Mouse (Mus musculus) heart, adult 2 months (tissue): ENCODE measurements at regions not wholly inside any gene's neighbourhood (a gene's known extent, or its start where the extent isn't known, plus 50 kb on each side); places are given as distances from the start of the nearest gene placed in this dataset.
A peak's percentile ranks its signal among the peaks of the same experiment; 100 is the strongest.

Experiments
- DNase-seq, 2 experiments: peaks; one replicate each; pipeline ENCODE4 v3.0.0; 2021
- H3K27ac ChIP-seq: fragments of 200-600 bp; 2 replicates; pipeline ENCODE4 v1.8.1; 2022
- H3K27me3 ChIP-seq: fragments of 200-500 bp; 2 replicates; pipeline ENCODE4 v1.6.1; 2012; ENCODE audit warnings: mild to moderate bottlenecking, low read length, inconsistent platforms, mixed read lengths; ENCODE audit not compliant: control insufficient read depth, insufficient read depth
- H3K36me3 ChIP-seq: fragments of 200-500 bp; 2 replicates; pipeline ENCODE4 v1.6.1; 2012; ENCODE audit warnings: low read length, inconsistent platforms; ENCODE audit not compliant: control insufficient read depth, insufficient read depth
- H3K4me1 ChIP-seq: fragments of 200-500 bp; 2 replicates; pipeline ENCODE4 v1.6.1; 2011; ENCODE audit warnings: low read length; ENCODE audit not compliant: control insufficient read depth, insufficient read depth
- H3K4me3 ChIP-seq: fragments of 200-600 bp; 2 replicates; pipeline ENCODE4 v1.8.1; 2022
- H3K79me2 ChIP-seq: fragments of 200-500 bp; replicated peaks from 2 replicates; pipeline ENCODE4 v1.6.1; 2012; ENCODE audit warnings: mild to moderate bottlenecking, inconsistent platforms, low read length, moderate library complexity, mixed read lengths; ENCODE audit not compliant: control insufficient read depth, insufficient read depth
- H3K9ac ChIP-seq: fragments of 200-500 bp; 2 replicates; pipeline ENCODE4 v1.6.1; 2012; ENCODE audit warnings: low read depth, mild to moderate bottlenecking, control low read depth, inconsistent platforms, low read length, mixed read lengths
- CTCF ChIP-seq: fragments of 200-600 bp; IDR thresholded peaks from 2 replicates; pipeline ENCODE4 v1.8.1; 2022; ENCODE audit warnings: antibody characterized with exemption, mild to moderate bottlenecking, moderate library complexity
- EP300 ChIP-seq: fragments of 200-500 bp; IDR thresholded peaks from 2 replicates; pipeline ENCODE4 v1.6.1; 2011; ENCODE audit warnings: low read depth, low read length, control low read depth; ENCODE audit not compliant: insufficient read depth
- POLR2A ChIP-seq: fragments of 200-500 bp; IDR thresholded peaks from 2 replicates; pipeline ENCODE4 v1.6.1; 2011; ENCODE audit warnings: mild to moderate bottlenecking, low read depth, low read length, control low read depth; ENCODE audit not compliant: insufficient read depth
- WGBS: fragments of 180-500 bp; shearing (Covaris S2); methylation state at CpG from one replicate; pipeline ENCODE4 v1.1.7; 2018; 5-methylcytosine and 5-hydroxymethylcytosine counted together
- intact Hi-C: fragments of 180-260 bp; cut with DNase I; formaldehyde crosslinking; loops from one replicate; pipeline ENCODE4 v1.15.1; 2025

- H3K9ac ChIP-seq: no peak overlapping the region
- no peaks in the 10 kb centered on the region for H3K79me2 ChIP-seq
- WGBS: 69% methylated on average over 7 of the region's 7 CpGs
- TF ChIP-seq CTCF (no peak), EP300 (no peak), POLR2A (no peak)
- H3K27ac ChIP-seq: no peak overlapping the region
- intact Hi-C loops: no loop called here
- DNase-seq: no peak
- H3K4me1 ChIP-seq: no peaks in the 10 kb centered on the region
- H3K4me3 ChIP-seq: no peak overlapping the region
- no peaks in the 10 kb centered on the region for H3K36me3 ChIP-seq
- H3K27me3 ChIP-seq: no peaks in the 10 kb centered on the region
Observed at GRCm38 (mm10) chr14:24550763-24551471, 64.0 kb downstream of the Rps24 start.

- no peaks in the 10 kb centered on the region for H3K36me3 ChIP-seq
- intact Hi-C loops: no loop called here
- no peaks in the 10 kb centered on the region for H3K27me3 ChIP-seq
- no peaks in the 10 kb centered on the region for H3K4me1 ChIP-seq
- 81% methylated on average over 3 of the region's 3 CpGs for WGBS
- TF ChIP-seq EP300 (no peak), POLR2A (no peak), CTCF (no peak)
- no peak for DNase-seq
- no peak overlapping the region for H3K9ac ChIP-seq
- no peak overlapping the region for H3K27ac ChIP-seq
- H3K79me2 ChIP-seq: no peaks in the 10 kb centered on the region
- H3K4me3 ChIP-seq: no peak overlapping the region
Observed at GRCm38 (mm10) chr14:24551472-24551783, 64.5 kb downstream of the Rps24 start.

- no peaks in the 10 kb centered on the region for H3K79me2 ChIP-seq
- H3K9ac ChIP-seq: no peak overlapping the region
Observed at GRCm38 (mm10) chr14:24564801-24565624, 78.1 kb downstream of the Rps24 start.

GRCm38 (mm10) chr14:24565718-24566322 is 78.9 kb downstream of the Rps24 start:
- no peaks in the 10 kb centered on the region for H3K36me3 ChIP-seq
- no peaks in the 10 kb centered on the region for H3K27me3 ChIP-seq
- H3K4me3 ChIP-seq: no peak overlapping the region
- no peaks in the 10 kb centered on the region for H3K79me2 ChIP-seq
- TF ChIP-seq CTCF (no peak), POLR2A (no peak), EP300 (no peak)
- WGBS: 83% methylated on average over 10 of the region's 10 CpGs
- intact Hi-C loops: no loop called here
- no peaks in the 10 kb centered on the region; the same call in 1 of the 2 replicates for H3K4me1 ChIP-seq
- no peak overlapping the region for H3K27ac ChIP-seq
- DNase-seq: peak in 1 of 2 experiments; percentile 23
- H3K9ac ChIP-seq: no peak overlapping the region

More at GRCm38 (mm10) chr14:24564801-24565624, 78.1 kb downstream of the Rps24 start:
- H3K27me3 ChIP-seq: no peaks in the 10 kb centered on the region
- TF ChIP-seq POLR2A (no peak), EP300 (no peak), CTCF (no peak)
- H3K4me1 ChIP-seq: no peaks in the 10 kb centered on the region; the same call in 1 of the 2 replicates
- no peak overlapping the region for H3K4me3 ChIP-seq
- DNase-seq: no peak
- intact Hi-C loops: no loop called here
- H3K36me3 ChIP-seq: no peaks in the 10 kb centered on the region
- 57% methylated on average over 9 of the region's 9 CpGs for WGBS
- no peak overlapping the region for H3K27ac ChIP-seq

GRCm38 (mm10) chr14:24575111-24575510 is 88.2 kb downstream of the Rps24 start:
- no peaks in the 10 kb centered on the region for H3K79me2 ChIP-seq
- H3K36me3 ChIP-seq: no peaks in the 10 kb centered on the region
- H3K27ac ChIP-seq: peak overlapping the region; percentile 67
- intact Hi-C loops: loop anchor here (2.0 to 5.0 kb wide), 2 partner anchors 32 to 62 kb away; no protein-coding TSS in a partner anchor
- DNase-seq: peak; percentile 36 to 60
- no peak overlapping the region for H3K4me3 ChIP-seq
- H3K9ac ChIP-seq: no peak overlapping the region
- no peak for TF ChIP-seq CTCF
- no peak for TF ChIP-seq POLR2A
- peak; percentile 82 for TF ChIP-seq EP300
- H3K27me3 ChIP-seq: no peaks in the 10 kb centered on the region
- WGBS: 39% methylated on average over 5 of the region's 5 CpGs
- peaks cover 10% of the 10 kb centered on the region for H3K4me1 ChIP-seq
